Mouse (Mus musculus) cerebellum, adult 11-12 months (tissue): ENCODE results near the gene Rnf126.

Source experiments
- DNase-seq: peaks from one replicate; pipeline ENCODE4 v3.0.0; 2022

Rnf126 gene

GRCm38 (mm10) chr10:79792339-79793040 is 25.7 kb upstream of the Rnf126 start:
- DNase-seq = no peak

- no peak for DNase-seq
Measured at GRCm38 (mm10) chr10:79790861-79791260, 24.1 kb upstream of the Rnf126 start, which contains the start of gene Prss57. Gene Prss57 (minus strand): TSS chr10:79790961.

DNA sequence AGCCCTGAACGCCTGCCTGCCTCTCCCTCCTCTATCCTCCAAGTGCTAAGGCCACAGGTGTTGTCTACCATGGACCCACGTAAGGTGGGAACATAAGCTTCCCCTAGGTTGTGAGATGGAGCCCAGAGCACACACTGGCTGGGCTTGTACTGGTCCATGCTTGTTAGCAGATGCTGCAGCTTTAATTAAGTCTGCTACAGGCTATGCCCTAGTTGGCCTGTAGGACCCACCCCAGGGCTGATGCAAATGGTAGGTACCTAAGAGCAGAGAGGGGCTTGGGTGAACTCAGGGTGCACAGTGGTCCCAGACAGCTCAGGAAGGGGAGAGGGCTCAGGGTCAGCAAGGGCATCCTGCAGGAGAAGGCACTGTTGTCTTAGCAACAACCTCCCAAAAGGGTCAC is 22.8 kb upstream of the Rnf126 start:
- no peak for DNase-seq

DNA sequence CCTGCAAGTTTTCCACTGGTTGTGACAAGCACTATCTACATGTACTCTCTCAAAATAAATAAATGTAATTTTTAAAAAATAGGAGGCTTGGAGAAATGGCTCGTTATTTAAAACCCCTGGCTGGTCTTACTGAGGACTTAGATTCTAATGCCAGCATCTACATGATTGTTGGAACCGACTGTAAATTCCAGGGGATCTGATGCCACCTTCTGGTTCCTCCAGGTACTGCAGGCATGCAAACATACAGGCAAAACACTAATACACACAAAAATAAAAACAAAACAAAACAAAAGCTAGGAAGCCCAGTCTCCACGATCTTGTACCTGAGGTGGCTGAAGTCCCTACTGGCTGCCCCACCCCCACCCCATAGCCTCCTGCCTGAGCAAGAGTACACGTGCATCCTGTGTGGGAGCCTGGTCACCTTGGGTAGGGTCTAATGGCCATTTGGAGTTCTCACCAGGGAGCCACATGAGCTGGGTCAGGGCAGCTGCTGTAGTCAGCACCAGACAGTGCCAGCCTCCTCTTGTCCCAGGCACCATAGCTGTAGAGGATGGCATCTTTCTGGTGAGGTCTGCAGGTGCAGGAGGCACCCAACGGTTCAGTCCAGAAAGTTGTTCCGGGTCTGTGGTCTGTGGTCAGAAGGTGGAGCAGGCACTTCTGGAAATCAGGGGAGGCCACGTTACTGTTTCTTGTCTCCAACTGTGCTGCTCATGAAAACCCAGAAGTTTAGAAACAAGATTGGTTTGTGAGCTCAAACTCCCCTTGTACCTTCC is 21.8 kb upstream of the Rnf126 start:
- DNase-seq = peak; percentile 63

- DNase-seq = no peak
Measured at GRCm38 (mm10) chr10:79783920-79784800, 17.4 kb upstream of the Rnf126 start.

GRCm38 (mm10) chr10:79783050-79783449 is 16.3 kb upstream of the Rnf126 start:
- DNase-seq = no peak

- DNase-seq = no peak
Measured at GRCm38 (mm10) chr10:79781956-79782355, 15.2 kb upstream of the Rnf126 start.

- peak; percentile 77 for DNase-seq
Measured at GRCm38 (mm10) chr10:79781139-79781538, 14.4 kb upstream of the Rnf126 start.

- DNase-seq = no peak
Measured at GRCm38 (mm10) chr10:79780664-79781015, 13.9 kb upstream of the Rnf126 start.

- DNase-seq = peak; percentile 99
Measured at GRCm38 (mm10) chr10:79779784-79780663, 13.3 kb upstream of the Rnf126 start.

GRCm38 (mm10) chr10:79779193-79779592 is 12.4 kb upstream of the Rnf126 start:
- DNase-seq = no peak

DNA sequence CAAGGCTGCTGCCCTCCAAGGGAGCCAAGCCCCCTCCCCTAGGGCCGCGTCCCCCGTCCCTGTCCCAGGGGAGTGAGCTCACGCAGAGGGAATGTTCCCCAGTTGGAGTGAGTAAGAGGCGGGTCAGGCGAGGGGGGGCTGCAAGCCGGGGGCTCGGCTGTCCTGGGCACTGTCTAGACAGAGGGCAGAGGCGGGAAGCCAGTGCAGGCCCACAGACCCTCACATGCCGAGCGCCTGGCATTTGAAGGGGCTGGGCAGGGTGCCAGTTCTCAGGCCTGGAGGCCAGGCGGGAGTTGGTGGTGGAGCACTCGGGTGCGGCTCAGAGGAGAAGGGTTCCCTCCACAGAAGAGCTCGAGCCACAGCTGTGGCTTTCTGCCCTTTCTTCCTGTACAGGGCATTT is 11.3 kb upstream of the Rnf126 start:
- peak; percentile 76 for DNase-seq

GRCm38 (mm10) chr10:79777103-79777531 is 10.4 kb upstream of the Rnf126 start, which contains the start of gene Fstl3:
Gene Fstl3 (plus strand): TSS chr10:79777272.
- DNase-seq = no peak

DNA sequence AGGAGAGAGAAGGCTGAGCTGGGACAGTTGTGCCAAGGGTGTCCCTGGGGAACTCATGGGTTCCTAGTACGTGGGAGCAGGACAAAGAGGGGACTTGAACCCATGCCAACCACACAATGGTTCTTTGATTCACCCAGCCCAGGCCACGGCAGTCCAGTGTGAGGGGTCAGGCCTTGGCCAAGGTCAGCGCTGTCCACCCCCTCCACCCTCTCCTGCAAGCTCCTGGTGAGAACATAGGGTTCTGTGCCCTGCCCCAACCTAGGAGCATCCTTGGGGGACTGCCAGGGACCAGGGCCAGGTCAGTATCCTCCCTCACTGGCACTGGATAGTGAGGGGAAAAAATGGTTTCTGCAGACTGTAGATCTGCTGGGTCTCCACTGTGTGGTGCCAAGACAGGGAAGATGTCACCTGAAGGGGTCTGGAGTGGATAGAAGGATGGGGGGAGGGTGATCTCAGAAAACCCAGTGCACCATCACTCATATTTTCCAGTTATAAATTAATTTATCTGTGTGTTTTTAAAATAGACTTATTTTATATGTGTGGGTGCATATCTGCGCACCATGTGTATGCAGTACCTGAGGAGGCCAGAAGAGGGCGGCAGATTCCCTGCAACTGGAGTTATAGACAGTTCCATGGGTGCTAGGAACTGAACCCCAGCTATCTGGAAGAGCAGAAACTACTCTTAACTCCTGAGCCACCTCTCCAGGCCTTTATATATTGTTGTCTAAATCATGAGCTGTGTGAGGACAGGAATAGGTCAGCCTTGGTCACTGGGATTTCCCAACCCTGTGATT is 7.9 kb upstream of the Rnf126 start:
- no peak for DNase-seq

GRCm38 (mm10) chr10:79773208-79773607 is 6.5 kb upstream of the Rnf126 start:
- DNase-seq = no peak

- no peak for DNase-seq
Measured at GRCm38 (mm10) chr10:79772320-79772719, 5.6 kb upstream of the Rnf126 start.

- no peak for DNase-seq
Measured at GRCm38 (mm10) chr10:79769329-79769728, 2.6 kb upstream of the Rnf126 start.

DNA sequence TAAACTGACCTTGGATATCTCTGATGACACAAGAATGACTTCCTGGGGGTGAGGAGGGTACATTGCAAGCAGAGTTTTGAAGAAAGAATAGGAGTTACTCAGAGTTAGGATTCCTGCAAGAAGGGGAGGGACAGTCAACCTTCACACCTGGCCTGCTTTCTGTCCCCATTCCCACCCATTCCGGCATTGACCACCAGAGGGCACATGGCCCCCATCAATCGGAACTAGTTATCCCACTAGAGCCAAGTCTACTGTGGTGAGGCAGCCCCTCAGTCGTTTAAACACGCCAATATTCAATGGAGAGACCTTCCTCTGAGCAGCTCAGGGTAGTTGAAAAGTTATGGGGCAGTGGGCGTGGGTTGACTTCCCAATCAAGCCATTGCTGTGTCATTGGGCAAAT is 1.6 kb upstream of the Rnf126 start:
- peak; percentile 79 for DNase-seq

- DNase-seq = peak; percentile 95
Measured at GRCm38 (mm10) chr10:79767372-79768244, 856 bp upstream of the Rnf126 start.

- DNase-seq = no peak
Measured at GRCm38 (mm10) chr10:79766001-79766507, 698 bp downstream of the Rnf126 start.
